Mouse (Mus musculus): ENCODE results near the gene Gm8947. TPM values are rescaled to one million over a fixed set of nuclear protein-coding genes. Genes with fewer than 3 reads are reported as not detected.
"Not testable (repeated sequence)": the region's sequence is repeated elsewhere in the genome, so short reads cannot be mapped to it uniquely, and the experiment has no call there.

The Gm8947 gene
- total RNA-seq, 2 experiments from 2014 or later = 0.20 TPM; not detected in 1

DNA sequence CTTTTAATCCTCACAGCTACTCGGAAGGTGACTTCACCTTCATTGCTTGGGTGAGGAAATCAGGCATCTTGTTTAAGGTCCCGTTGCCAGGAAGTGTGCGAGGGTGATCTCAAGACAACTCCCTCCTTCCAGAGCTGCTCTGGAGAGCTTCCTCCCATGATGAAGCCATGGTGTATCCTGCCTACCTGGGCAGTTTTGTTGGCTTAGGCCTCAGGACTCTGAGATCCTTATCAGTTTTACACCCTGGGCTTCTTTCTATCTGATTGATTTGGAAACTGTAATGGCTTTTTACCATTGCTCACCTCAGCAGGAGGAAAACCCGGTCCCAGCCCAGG lies 14.3 kb upstream of the Gm8947 start:
- no peak for DNase-seq
- intact Hi-C loops (cut with DNase I; ENCODE audit: low total_unique reads) = no loop called here

DNA sequence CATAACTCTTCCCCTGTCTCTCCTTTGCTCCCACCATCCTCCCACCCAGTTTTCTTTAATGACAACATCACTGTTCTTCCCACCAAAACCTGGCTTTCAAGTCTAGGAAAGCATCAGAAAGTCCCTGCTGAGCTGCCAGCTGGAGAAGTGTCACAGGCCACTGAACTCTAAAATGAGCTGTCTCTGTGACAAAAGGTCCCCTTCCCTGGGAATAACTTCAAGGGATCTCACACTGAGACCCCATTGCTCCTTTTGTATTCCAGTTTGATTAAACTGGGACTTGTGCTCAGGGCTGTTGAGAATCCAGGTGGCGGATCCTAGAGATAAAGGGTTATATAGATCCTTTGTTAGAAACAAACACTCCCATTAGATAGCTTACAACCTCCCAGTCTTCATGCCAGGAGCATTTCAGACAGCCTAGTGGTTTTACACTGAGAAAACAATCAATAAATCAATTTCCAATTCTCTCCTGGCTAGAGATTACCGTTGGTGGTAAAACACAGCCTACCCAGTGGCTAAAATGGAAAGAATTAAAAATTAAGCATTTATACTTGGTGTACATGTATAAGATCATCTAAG lies 13.6 kb upstream of the Gm8947 start:
- no peak for DNase-seq
- intact Hi-C loops (cut with DNase I; ENCODE audit: low total_unique reads) = no loop called here

DNA sequence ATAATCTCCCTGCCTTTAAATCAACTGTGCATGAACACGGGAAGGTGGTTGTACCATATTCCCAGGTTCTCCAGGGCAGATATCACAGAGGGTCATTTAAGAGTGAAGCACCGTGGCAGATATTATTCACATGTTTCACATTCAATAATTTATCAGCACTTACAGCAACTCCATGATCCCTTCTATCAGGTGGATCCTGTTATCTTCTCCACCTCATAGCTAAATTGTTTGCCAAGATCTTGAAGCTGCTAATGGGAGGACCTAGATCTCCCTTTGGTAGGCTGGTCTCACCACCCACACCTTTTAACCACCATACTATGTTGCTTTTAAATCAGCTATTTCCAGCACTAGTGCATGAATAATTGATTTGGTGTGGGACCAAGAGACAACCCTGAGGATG lies 12.0 kb upstream of the Gm8947 start:
- intact Hi-C loops (cut with DNase I; ENCODE audit: low total_unique reads) = no loop called here

DNA sequence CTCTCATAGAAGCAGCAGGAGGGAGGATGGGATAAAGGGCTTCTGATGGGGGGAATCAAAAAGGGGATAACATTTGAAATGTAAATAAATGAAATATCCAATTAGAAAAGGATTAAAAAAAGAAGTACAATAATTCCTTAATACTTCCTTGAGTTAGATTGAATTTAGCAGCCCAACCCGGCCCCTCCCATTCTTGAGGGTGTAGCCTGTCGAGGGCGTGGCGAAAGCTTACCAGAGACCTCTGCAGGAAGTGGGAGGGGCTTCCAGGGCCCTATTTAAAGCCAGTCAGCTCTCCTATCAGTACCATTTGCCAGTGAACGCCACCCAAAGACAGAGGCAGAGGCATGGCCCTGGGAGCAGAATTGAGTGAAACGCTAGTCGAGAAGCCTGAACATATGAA lies 9.9 kb upstream of the Gm8947 start, which contains the start of gene Gm47985:
Gene Gm47985, plus strand, starts transcription at position 272 of the 400 bp plus-strand sequence.
- DNase-seq; intact Hi-C loops (cut with DNase I; ENCODE audit: low total_unique reads): not testable (repeated sequence)

More for the DNA sequence above, 12.0 kb upstream of the Gm8947 start:
- DNase-seq = no peak

DNA sequence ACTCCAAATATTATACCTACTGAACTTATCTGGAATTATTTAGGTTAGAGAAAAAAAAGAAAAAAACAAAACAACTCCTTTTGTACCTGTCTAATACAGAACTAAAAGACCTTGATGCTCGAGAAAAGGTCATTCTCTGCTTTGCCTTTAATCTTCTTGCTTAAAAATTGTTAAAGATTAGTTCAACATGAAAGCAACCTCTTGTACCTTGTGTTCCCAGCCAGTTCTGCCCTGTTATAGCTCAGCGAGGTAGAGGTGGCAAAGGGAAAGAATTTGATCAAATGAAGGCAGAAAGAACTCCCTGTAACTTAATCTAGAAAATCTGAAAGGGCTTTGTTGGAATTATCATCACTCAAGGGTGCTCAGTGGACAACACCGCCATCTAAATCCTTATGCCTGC lies 6.0 kb upstream of the Gm8947 start:
- DNase-seq; intact Hi-C loops (cut with DNase I; ENCODE audit: low total_unique reads): not testable (repeated sequence)

DNA sequence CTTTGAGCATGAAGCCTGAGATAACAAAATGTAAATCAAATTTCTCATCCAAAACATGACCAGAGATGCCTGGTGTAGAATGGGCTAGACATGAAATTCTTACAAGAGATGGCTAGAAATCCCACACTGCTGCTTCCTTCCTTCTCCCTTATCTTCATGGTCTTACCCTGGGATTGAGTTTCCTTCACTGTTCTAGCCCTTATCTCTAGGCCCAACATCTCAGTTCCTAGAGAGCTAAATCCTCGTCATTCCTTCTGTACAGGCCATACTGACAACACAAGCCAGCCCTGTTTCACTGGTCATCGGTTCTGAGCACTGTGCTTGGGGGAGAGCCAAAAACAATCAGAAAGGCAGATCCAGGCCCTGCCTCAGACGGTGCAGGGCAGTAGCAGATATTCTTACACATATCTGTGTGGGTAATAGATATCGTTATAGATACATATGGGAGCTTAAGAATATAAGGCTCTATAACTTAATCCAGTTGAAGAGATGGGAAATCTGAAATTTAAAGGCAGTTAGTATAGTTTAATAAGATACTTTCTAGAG lies 5.2 kb upstream of the Gm8947 start:
- DNase-seq; intact Hi-C loops (cut with DNase I; ENCODE audit: low total_unique reads): not testable (repeated sequence)

DNA sequence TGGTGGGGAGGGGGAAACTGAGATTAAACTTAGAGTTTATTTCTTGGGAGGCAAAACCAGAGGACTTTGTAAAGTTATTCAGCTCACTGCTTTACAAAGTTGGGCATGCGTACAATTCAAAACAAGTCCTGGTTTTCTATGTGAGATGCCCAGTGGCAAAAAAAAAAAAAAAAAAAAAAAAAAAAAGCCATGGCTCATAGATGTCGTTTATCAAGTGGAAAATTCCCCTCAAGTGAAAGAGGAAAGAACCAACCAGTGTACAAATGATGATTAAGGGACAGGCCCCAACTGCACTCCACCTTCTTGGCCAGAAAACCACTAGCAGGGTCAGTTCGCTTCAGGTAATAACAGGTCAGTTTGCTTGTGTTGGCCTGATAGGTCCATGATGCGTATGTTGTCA lies 3.7 kb upstream of the Gm8947 start:
- intact Hi-C loops (cut with DNase I; ENCODE audit: low total_unique reads) = no loop called here

DNA sequence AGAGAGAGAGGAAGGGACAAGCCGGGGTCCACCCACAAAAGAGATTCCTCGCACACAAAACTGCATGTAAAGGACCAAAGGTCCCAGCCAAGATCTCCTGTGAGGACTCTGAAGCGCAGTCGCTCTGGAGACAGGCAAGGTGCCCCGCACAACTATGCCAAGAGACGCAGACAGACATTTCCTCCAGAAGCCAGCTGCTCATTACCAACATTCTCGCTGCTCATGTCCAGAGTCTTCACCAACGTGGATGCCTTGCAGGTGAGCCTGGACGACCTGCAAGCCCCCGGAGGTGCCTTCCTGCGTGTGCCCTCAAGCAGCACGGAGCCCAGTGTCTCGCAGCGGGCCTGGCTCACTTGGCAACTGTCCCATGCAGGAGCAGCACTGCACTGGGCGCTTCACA lies 563 bp downstream of the Gm8947 start:
- intact Hi-C loops (cut with DNase I; ENCODE audit: low total_unique reads) = not testable (repeated sequence)

More for the DNA sequence above, 3.7 kb upstream of the Gm8947 start:
- DNase-seq = no peak

DNA sequence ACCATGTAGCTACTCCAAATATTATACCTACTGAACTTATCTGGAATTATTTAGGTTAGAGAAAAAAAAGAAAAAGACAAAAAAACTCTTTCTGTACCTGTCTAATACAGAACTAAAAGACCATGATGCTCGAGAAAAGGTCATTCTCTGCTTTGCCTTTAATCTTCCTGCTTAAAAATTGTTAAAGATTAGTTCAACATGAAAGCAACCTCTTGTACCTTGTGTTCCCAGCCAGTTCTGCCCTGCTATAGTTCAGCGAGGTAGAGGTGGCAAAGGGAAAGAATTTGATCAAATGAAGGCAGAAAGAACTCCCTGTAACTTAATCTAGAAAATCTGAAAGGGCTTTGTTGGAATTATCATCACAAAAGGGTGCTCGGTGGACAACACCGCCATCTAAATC lies 3.8 kb downstream of the Gm8947 start:
- intact Hi-C loops (cut with DNase I; ENCODE audit: low total_unique reads); DNase-seq: not testable (repeated sequence)

More for the DNA sequence above, 563 bp downstream of the Gm8947 start:
- DNase-seq = not testable (repeated sequence)

DNA sequence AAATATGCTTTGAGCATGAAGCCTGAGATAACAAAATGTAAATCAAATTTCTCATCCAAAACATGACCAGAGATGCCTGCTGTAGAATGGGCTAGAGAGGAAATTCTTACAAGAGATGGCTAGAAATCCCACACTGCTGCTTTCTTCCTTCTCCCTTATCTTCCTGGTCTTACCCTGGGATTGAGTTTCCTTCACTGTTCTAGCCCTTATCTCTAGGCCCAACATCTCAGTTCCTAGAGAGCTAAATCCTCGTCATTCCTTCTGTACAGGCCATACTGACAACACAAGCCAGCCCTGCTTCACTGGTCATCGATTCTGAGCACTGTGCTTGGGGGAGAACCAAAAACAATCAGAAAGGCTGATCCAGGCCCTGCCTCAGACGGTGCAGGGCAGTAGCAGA lies 4.5 kb downstream of the Gm8947 start:
- intact Hi-C loops (cut with DNase I; ENCODE audit: low total_unique reads) = not testable (repeated sequence)

DNA sequence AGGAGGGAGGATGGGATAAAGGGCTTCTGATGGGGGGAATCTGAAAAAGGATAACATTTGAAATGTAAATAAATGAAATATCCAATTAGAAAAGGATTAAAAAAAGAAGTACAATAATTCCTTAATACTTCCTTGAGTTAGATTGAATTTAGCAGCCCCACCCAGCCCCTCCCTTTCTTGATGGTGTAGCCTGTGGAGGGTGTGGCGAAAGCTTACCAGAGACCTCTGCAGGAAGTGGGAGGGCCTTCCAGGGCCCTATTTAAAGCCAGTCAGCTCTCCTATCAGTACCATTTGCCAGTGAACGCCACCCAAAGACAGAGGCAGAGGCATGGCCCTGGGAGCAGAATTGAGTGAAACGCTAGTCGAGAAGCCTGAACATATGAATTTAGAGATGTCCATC lies 5.9 kb downstream of the Gm8947 start, which contains the start of gene Gm47995:
Gene Gm47995, plus strand, starts transcription at position 329 of the 400 bp plus-strand sequence.
- intact Hi-C loops (cut with DNase I; ENCODE audit: low total_unique reads); DNase-seq: not testable (repeated sequence)

More for the DNA sequence above, 4.5 kb downstream of the Gm8947 start:
- DNase-seq = not testable (repeated sequence)

DNA sequence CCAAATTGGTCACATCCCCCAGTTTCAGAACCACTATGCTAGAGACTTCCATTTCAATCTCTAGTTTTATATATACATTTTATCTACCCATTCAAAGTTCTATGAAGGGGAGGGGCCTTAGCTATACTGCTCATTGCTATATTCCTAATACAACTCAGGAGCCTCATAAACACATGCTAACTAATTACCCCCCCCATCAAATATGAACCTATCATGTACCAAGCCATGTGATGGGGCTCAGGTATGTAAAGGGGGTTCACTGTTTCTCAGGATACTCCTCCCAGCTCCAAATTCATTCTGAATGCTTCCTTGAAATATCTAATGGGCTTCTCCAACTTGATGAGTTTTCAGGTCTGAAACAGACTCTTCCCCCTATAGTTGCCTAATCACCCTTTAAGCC lies 8.4 kb downstream of the Gm8947 start:
- DNase-seq; intact Hi-C loops (cut with DNase I; ENCODE audit: low total_unique reads): not testable (repeated sequence)

DNA sequence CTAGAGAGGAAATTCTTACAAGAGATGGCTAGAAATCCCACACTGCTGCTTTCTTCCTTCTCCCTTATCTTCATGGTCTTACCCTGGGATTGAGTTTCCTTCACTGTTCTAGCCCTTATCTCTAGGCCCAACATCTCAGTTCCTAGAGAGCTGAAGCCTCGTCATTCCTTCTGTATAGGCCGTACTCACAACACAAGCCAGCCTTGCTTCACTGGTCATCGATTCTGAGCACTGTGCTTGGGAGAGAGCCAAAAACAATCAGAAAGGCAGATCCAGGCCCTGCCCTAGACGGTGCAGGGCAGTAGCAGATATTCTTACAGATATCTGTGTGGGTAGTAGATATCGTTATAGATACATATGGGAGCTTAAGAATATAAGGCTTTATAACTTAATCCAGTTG lies 10.6 kb downstream of the Gm8947 start:
- intact Hi-C loops (cut with DNase I; ENCODE audit: low total_unique reads); DNase-seq: not testable (repeated sequence)

DNA sequence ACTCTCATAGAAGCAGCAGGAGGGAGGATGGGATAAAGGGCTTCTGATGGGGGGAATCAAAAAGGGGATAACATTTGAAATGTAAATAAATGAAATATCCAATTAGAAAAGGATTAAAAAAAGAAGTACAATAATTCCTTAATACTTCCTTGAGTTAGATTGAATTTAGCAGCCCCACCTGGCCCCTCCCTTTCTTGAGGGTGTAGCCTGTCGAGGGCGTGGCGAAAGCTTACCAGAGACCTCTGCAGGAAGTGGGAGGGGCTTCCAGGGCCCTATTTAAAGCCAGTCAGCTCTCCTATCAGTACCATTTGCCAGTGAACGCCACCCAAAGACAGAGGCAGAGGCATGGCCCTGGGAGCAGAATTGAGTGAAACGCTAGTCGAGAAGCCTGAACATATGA lies 11.6 kb downstream of the Gm8947 start, which contains the start of gene 3110040M04Rik:
Gene 3110040M04Rik, plus strand, starts transcription at position 304 of the 400 bp plus-strand sequence.
- intact Hi-C loops (cut with DNase I; ENCODE audit: low total_unique reads) = not testable (repeated sequence)

DNA sequence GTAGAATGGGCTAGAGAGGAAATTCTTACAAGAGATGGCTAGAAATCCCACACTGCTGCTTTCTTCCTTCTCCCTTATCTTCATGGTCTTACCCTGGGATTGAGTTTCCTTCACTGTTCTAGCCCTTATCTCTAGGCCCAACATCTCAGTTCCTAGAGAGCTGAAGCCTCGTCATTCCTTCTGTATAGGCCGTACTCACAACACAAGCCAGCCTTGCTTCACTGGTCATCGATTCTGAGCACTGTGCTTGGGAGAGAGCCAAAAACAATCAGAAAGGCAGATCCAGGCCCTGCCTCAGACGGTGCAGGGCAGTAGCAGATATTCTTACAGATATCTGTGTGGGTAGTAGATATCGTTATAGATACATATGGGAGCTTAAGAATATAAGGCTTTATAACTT lies 16.3 kb downstream of the Gm8947 start:
- DNase-seq; intact Hi-C loops (cut with DNase I; ENCODE audit: low total_unique reads): not testable (repeated sequence)

More for the DNA sequence above, 11.6 kb downstream of the Gm8947 start, which contains the start of gene 3110040M04Rik:
- DNase-seq = not testable (repeated sequence)

DNA sequence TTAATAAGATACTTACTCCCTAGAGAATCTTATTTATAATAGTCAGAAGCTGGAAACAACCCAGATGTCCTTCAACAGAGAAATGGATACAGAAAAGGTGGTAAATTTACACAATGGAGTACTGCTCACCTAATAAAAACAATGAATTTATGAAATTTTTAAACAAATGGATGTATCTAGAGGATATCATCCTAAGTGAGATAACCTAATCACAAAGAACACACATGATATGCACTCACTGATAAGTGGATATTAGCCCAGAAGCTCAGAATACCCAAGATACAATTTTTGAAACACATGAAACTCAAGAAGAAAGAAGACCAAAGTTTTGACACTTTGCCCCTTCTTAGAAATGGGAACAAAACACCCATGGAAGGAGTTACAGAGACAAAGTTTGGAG lies 16.8 kb downstream of the Gm8947 start:
- intact Hi-C loops (cut with DNase I; ENCODE audit: low total_unique reads); DNase-seq: not testable (repeated sequence)

DNA sequence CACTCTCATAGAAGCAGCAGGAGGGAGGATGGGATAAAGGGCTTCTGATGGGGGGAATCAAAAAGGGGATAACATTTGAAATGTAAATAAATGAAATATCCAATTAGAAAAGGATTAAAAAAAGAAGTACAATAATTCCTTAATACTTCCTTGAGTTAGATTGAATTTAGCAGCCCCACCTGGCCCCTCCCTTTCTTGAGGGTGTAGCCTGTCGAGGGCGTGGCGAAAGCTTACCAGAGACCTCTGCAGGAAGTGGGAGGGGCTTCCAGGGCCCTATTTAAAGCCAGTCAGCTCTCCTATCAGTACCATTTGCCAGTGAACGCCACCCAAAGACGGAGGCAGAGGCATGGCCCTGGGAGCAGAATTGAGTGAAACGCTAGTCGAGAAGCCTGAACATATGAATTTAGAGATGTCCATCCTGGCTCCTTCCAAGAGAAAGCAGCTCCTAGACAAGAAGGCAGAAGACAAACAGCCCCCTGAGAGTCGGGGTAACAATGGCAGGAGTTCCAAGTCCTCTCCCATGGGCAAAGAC lies 17.7 kb downstream of the Gm8947 start, which contains the start of gene Gm47996:
Gene Gm47996, plus strand, starts transcription at position 308 of the 532 bp plus-strand sequence.
- intact Hi-C loops (cut with DNase I; ENCODE audit: low total_unique reads); DNase-seq: not testable (repeated sequence)

DNA sequence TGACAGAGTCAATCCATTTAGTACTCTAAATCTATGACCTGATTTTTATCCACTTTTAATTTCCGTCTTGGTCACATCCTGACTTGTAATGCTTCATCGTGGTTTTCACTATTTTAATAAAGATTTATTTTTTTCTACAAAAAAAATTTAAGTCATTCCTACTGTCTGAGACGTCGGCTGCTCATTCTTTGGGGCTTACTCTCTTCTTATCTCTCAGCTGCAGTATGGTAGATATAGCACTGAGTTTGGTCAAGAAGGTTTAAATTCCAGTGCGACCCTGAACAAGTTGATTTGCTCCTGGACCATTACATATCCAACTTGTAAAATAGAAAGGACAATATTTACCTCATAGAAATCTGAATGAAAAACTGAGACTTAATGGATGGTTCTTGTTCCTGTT lies 19.5 kb downstream of the Gm8947 start:
- not testable (repeated sequence) for DNase-seq

DNA sequence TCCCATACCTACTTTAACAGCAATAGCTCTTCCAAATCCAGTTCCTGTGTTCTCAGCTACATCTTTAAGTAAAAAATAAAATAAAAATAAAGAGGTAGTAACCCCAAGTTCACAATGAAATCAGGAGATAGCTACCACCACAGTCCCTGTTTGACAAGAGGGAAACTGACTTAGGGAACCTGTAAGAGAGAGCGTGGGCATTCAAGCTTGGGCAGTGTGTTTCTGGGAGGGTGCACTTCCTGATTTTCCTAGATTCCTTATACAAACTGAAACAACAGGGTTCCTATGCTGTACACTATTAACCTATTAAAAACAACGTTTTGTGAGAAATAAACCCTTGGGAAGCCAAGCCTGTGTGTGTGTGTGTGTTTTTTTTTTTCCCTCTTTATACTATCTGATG lies 22.7 kb downstream of the Gm8947 start:
- intact Hi-C loops (cut with DNase I; ENCODE audit: low total_unique reads) = no loop called here
- no peak for DNase-seq

More for the DNA sequence above, 19.5 kb downstream of the Gm8947 start:
- intact Hi-C loops (cut with DNase I; ENCODE audit: low total_unique reads) = not testable (repeated sequence)

DNA sequence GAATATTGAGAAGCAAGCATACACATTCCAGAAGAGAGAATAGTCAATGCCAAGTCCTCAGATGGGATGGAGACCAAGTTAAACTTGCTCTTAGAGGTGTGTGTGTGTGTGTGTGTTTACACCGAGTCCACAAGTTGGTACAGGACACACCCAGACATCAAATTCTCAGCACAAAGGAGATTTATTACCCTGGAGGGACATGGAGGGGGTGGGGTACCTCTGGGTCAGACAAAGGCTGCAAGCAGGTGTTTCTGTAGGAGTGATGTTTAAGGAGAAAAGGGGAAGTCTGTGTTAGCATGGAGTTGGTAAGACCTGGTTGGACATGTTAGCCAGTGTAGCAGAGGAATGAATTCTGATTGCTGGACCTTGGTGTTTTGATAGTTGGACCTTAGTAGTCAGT lies 23.8 kb downstream of the Gm8947 start:
- intact Hi-C loops (cut with DNase I; ENCODE audit: low total_unique reads) = no loop called here

DNA sequence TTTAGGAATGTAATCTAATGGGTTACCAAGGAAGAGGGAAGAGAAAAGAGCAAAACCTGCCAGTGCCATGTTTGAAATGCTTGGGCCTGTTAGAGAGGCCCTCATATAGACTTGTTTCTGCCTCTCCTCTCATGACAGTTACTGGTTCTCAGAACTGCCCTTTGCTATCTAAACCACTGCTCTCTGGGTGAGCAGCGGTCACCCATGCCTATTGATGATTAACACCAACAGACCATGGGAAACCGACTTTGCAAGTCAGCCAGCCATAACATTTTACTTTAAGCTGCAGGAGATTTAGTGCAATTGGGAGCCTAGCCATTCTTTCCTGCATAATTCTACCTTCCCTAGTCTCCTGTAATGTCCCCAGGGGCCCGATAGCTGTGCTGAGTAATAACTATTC lies 24.2 kb downstream of the Gm8947 start:
- intact Hi-C loops (cut with DNase I; ENCODE audit: low total_unique reads) = no loop called here
- DNase-seq = no peak

More for the DNA sequence above, 23.8 kb downstream of the Gm8947 start:
- DNase-seq = no peak

Measured in gastrocnemius, postnatal 14 days (tissue).